Mouse (Mus musculus) brown adipose tissue, adult 24 weeks (tissue): ENCODE data around the gene Plekha5. TPM values are rescaled to one million over a fixed set of nuclear protein-coding genes. Genes with fewer than 3 reads are reported as not detected.
"Not testable (repeated sequence)": the region's sequence is repeated elsewhere in the genome, so short reads cannot be mapped to it uniquely, and the experiment has no call there.

Source experiments
- H3K27ac ChIP-seq: fragments of 200-500 bp; replicated peaks from 2 replicates; pipeline ENCODE4 v1.5.1; 2012; ENCODE audit warnings: low read depth, mild to moderate bottlenecking, low read length
- H3K4me1 ChIP-seq: fragments of 200-500 bp; 2 replicates; pipeline ENCODE4 v1.6.1; 2012; ENCODE audit warnings: low read length, mixed read lengths; ENCODE audit not compliant: control insufficient read depth, insufficient read depth, insufficient read length
- H3K4me3 ChIP-seq: fragments of 200-500 bp; 2 replicates; pipeline ENCODE4 v1.5.1; 2012; ENCODE audit warnings: low read depth, mild to moderate bottlenecking, low read length, moderate library complexity; ENCODE audit not compliant: insufficient read depth
- polyA plus RNA-seq: library from polyadenylated mRNA; stranded (reverse); fragments of >200 nt; gene quantifications from 2 replicates; pipeline ENCODE4 v1.2.4, GENCODE M21; 2012; ENCODE audit not compliant: missing spikeins, insufficient read depth, insufficient read length

The Plekha5 gene
- polyA plus RNA-seq, 1 experiment = 9.9 TPM

- no peak overlapping the region for H3K4me3 ChIP-seq
- no peak overlapping the region for H3K27ac ChIP-seq
- H3K4me1 ChIP-seq = peaks cover 10% of the 10 kb centered on the region
These were observed 126.9 kb downstream of the Plekha5 start for GRCm38 (mm10) chr6:140550741-140551140.

DNA sequence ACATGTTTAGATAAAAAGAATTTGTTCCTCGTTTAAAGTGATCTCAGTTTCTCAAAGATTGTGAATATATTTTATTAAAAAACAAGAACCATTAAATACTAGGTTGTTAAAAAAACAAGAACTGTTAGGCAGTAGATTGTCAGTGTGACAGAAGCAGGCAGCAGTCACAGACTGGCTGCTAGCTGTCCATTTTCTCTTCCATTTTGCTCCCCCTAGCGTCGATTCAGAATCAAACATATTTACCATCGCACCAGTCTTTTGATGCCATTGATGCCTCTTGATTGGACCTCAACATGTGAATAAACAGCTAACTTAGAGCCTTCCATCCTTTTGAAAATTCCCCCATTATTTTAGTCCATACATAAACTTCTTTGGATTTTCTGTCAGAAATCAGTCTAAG, 130.4 kb downstream of the Plekha5 start:
- no peak overlapping the region for H3K4me3 ChIP-seq
- no peaks in the 10 kb centered on the region for H3K4me1 ChIP-seq
- H3K27ac ChIP-seq = no peak overlapping the region

DNA sequence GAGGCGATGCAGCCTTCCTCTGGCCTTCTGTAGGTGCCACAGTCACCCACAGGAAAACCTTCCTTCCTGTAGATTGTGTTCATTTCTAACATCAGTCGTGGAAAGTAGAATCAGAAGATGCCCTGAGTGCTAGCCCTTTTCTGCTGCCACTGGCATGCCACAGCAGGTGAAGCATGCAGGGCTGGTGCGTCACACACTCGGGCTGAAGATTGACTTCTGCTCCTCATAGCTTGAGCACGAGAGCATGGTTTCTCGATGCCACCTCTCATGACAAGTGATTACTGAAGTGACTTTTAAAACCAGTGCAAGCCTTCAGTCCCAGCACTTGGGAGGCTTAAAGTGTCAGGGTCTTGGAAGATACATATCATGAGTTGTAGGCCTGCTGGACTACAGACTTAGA, 135.6 kb downstream of the Plekha5 start:
- Histone ChIP-seq H3K27ac (no peak overlapping the region), H3K4me3 (no peak overlapping the region), H3K4me1 (no peaks in the 10 kb centered on the region)

DNA sequence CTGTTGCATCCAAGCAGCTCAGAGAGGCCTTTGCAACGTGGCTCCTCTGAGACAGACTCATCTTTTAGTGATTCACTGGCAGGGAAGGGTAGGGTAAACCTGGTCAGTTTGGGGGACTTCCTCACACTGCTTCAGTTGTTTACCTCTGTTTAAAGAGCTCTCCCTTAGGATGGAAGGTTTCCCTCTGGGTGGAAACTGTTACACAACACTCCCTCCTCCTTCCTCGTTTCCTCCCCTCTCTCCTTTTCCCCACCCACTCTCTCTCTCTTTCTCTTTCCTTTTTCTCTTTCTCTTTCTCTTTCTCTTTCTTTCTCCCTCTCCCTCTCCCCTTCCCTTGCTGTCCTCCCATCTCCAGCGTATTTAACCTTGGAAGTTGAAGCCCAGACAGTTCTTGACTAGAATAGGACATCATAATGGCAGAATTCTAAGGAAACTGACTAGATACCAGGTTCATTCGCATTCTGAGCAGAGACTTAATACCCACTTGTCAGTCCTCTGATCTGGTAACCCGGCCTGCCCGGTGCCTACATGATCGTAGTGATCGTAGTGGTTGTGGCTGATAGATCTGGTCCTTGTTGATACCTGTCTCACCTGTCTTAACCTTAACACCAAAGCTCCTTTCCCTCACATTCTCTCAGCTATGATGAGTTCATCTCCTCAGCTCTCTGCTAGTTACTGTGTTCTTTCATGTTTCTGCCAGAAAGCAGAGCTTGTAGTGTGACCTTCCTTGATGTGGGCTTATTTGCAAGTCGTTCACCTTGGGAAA, 137.5 kb downstream of the Plekha5 start:
- Histone ChIP-seq H3K4me3 (no peak overlapping the region), H3K27ac (no peak overlapping the region), H3K4me1 (no peaks in the 10 kb centered on the region)

GRCm38 (mm10) chr6:140561917-140562590, 138.2 kb downstream of the Plekha5 start:
- no peaks in the 10 kb centered on the region for H3K4me1 ChIP-seq
- no peak overlapping the region for H3K4me3 ChIP-seq
- no peak overlapping the region for H3K27ac ChIP-seq

DNA sequence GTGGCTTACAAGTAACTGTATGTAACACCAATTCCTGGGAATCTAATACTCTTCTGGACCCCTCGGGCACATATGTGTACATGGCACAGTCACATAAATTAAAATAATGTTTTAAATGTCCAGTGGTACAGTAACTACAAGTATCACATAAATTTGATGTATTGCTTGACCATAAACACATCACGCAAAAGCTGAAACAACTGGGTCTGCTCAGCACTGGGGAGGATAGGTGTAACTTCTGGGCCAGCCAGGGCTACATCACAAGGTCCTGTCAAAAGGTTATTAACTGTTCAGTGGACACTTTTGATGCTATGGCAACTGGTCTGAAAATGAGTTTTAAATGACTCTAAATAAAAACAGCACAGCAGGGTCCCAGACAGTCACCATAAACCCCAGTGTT, 143.3 kb downstream of the Plekha5 start:
- no peak overlapping the region for H3K27ac ChIP-seq
- H3K4me3 ChIP-seq = no peak overlapping the region

GRCm38 (mm10) chr6:140567897-140568296, 144.0 kb downstream of the Plekha5 start:
- Histone ChIP-seq H3K4me3 (no peak overlapping the region), H3K4me1 (no peaks in the 10 kb centered on the region), H3K27ac (no peak overlapping the region)

More for the DNA sequence above, 143.3 kb downstream of the Plekha5 start:
- H3K4me1 ChIP-seq = no peaks in the 10 kb centered on the region

- no peak overlapping the region for H3K4me3 ChIP-seq
- H3K4me1 ChIP-seq = no peaks in the 10 kb centered on the region
- H3K27ac ChIP-seq = no peak overlapping the region
These were observed 146.3 kb downstream of the Plekha5 start for GRCm38 (mm10) chr6:140570152-140570551.

DNA sequence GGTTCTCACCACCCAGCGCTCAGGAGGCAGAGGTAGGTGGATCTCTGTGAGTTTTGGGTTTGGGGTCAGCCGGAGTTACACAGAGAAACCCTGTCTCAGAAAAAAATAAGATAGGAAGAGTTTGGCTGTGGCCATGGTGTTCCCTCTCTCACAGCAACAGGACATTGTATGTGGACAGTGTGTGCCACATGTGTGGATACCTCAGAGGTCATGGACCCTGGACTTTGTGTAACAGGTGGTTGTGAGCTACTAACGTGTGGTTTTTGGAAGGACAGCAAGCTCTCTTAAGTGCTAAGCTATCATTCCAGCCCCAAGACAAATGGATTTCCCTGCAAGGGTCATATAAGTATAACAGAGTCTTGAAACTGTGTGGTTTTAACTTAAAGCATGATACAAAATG, 151.1 kb downstream of the Plekha5 start:
- Histone ChIP-seq H3K4me1 (no peaks in the 10 kb centered on the region), H3K4me3 (no peak overlapping the region), H3K27ac (no peak overlapping the region)

GRCm38 (mm10) chr6:140576133-140576532, 152.3 kb downstream of the Plekha5 start:
- Histone ChIP-seq H3K27ac (no peak overlapping the region), H3K4me3 (no peak overlapping the region)

DNA sequence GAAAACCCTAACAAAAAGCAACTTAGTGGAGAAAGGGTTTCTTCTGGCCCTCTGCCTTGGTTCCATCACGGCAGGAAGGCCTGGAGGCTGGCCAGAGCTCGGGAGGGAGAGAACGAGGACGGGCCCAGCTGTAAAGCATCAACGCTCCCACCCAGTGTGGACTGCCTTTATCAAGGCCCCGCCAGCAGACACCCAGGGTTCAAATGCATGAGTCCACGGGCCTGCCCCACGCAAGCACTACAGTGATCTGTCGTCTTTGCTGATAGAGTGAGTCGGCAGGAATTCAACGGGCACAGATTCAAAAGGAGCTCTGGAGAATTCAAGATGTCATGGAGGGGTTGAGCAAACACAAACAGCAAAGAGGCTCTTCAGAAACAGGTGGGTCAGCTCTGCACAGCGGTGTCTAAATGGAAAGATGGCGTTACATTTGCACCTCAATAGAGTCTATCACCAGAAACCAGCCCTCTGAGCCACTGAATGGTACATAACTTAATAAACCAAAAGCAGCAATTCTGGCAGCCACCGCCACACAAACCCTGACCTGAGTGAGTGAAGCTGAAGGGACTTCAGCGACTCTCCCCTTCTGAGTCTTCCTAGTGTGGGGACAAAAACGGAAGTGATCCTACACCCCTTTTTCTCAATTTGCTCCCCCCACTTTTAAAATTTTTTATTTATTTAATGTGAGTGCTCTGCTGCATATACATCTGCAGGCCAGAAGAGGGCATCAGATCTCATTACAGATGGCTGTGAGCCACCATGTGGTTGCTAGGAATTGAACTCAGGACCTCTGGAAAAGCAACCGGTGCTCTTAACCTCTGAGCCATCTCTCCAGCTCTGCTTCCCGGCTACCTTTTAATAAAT, 153.3 kb downstream of the Plekha5 start:
- no peak overlapping the region for H3K4me3 ChIP-seq
- no peaks in the 10 kb centered on the region for H3K4me1 ChIP-seq
- H3K27ac ChIP-seq = no peak overlapping the region

More at GRCm38 (mm10) chr6:140576133-140576532, 152.3 kb downstream of the Plekha5 start:
- H3K4me1 ChIP-seq = no peaks in the 10 kb centered on the region

GRCm38 (mm10) chr6:140577822-140578170, 153.9 kb downstream of the Plekha5 start:
- Histone ChIP-seq H3K4me3 (no peak overlapping the region), H3K27ac (no peak overlapping the region), H3K4me1 (no peaks in the 10 kb centered on the region)

DNA sequence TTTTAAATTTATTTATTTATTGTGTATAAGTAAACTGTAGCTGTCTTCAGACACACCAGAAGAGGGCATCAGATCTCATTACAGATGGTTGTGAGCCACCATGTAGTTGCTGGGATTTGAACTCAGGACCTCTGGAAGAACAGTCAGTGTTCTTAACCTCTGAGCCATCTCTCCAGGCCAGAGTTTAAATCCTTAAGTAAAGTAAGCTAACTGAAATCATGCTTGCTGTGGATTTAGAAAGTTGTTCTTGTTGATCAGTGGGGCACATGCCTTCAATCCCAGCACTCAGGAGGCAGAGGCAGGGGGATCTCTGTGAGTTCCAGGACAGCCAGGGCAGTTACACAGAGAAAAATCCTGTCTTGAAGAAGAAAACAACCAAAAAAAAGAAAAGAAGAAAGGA, 155.1 kb downstream of the Plekha5 start:
- not testable (repeated sequence) for H3K4me3 ChIP-seq, H3K27ac ChIP-seq, H3K4me1 ChIP-seq

GRCm38 (mm10) chr6:140580170-140580569, 156.3 kb downstream of the Plekha5 start:
- no peak overlapping the region for H3K4me3 ChIP-seq
- H3K27ac ChIP-seq = no peak overlapping the region
- no peaks in the 10 kb centered on the region for H3K4me1 ChIP-seq

DNA sequence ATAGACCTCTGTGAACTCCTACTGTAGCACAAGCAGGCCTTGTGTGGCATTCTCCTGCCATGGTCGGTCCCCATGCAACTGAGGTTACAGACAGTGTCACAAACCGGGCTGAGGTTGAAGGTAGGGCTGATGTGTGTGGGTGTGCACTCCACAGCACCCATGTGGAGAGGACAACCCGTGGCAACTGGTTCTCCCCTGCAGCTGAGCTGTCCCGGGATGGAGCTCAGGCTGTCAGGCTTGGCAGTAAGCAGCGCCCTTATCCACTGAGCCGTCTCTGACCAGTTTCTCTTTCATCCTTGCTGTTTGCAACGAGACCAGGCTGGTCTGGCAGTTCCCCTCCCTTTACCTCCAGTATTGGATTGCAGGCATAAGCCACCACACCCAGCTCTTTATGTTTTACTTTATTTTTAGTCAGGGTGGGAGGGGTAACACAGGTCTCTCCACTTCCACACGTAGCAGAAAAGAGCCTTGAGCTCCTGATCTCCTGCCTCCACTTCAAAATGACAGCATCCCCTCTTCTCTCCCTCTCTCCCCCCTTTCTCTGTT, 162.9 kb downstream of the Plekha5 start:
- Histone ChIP-seq H3K4me3 (no peak overlapping the region), H3K4me1 (no peaks in the 10 kb centered on the region), H3K27ac (no peak overlapping the region)
